Mouse (Mus musculus): ENCODE measurements around the gene Ccser1. TPM values are rescaled to one million over a fixed set of nuclear protein-coding genes. Genes with fewer than 3 reads are reported as not detected.

Ccser1 gene
- total and polyA plus RNA-seq, 3 experiments = 0.45 to 1.7 (median 0.94) TPM

DNA sequence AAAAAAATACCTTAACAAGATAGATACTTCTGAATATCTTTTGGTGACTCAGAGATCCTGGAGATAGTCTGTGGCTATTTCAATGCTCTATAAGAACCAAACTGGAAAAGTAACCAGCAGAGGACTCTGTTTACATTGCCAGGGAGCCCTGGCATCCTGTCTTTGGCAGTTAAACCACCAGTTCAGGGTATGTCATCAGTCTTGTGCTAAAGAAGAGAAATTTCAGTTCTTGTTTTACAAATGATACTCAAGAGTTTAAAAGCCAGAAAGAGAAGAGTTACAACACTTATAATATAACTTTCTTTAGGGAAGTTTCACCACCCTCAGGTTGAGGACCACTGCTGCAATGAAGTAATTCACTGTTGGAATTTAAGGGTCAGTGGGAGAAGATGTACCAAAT, 258.0 kb downstream of the Ccser1 start:
- H3K9ac ChIP-seq (ENCODE audit: low read depth, low read length) = no peak overlapping the region
- no peak overlapping the region for H3K27ac ChIP-seq
- no peak for TF ChIP-seq POLR2A (IDR thresholded peaks at IDR 0.05; ENCODE audit: insufficient read depth, low read depth, low read length)
- TF ChIP-seq CTCF (IDR thresholded peaks at IDR 0.05) = no peak
- no peak for TF ChIP-seq EP300 (IDR thresholded peaks at IDR 0.05; ENCODE audit: insufficient read depth, low read depth, low read length)

DNA sequence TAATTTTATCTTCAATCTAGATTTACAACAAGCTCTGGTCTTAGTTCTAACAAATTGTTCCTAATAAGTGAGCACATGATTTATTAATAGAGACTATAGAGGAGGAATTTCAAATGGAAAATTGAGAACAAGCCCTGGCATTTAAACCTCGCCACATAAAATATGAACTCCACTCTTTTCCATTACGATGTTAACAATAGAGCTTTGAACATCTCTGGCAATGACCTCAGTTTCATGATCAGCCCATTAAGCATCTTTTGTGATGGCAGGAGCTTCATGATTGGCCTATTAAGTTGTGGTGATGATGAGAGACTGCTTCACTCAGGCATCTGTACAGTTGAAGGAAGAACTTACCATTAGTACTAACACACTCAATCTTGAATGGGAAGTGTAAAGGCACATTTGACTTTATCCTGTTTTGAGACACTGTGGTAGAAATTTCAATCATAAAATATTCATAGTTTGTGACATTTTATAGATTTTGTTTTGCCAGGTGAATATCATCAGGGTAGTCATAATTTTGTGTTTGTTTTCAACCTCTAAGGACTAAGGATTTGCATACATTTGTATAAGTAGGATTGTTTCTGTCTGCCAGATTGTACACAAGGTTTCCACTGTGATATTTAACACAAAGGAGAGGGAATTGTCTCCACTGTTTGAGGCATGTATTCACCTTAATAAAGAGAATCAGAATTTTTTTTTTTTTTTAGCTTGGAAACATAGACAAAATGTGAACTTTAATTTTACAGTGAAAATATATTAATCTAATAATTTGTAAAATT, 291.4 kb downstream of the Ccser1 start:
- H3K79me2 ChIP-seq (replicated peaks; ENCODE audit: control insufficient read depth, insufficient read depth, low read length) = no peaks in the 10 kb centered on the region
- 82% methylated on average over 2 of the region's 2 CpGs for WGBS
- no peak overlapping the region for H3K27ac ChIP-seq
- no peaks in the 10 kb centered on the region for H3K36me3 ChIP-seq (ENCODE audit: control insufficient read depth, insufficient read depth, low read length)
- no peaks in the 10 kb centered on the region for H3K4me1 ChIP-seq (ENCODE audit: control insufficient read depth, insufficient read depth, low read length)
- no peak overlapping the region for H3K9ac ChIP-seq (ENCODE audit: low read depth, low read length)
- intact Hi-C loops (cut with DNase I) = no loop called here
- no peak overlapping the region for H3K4me3 ChIP-seq
- TF ChIP-seq POLR2A (IDR thresholded peaks at IDR 0.05; ENCODE audit: insufficient read depth, low read depth, low read length) (no peak), CTCF (IDR thresholded peaks at IDR 0.05) (no peak), EP300 (IDR thresholded peaks at IDR 0.05; ENCODE audit: insufficient read depth, low read depth, low read length) (no peak)
- H3K27me3 ChIP-seq (ENCODE audit: control insufficient read depth, insufficient read depth, low read length) = no peaks in the 10 kb centered on the region
- no peak for DNase-seq

More for the DNA sequence above, 258.0 kb downstream of the Ccser1 start:
- H3K4me3 ChIP-seq = no peak overlapping the region
- no peak for DNase-seq
- H3K79me2 ChIP-seq (replicated peaks; ENCODE audit: control insufficient read depth, insufficient read depth, low read length) = no peaks in the 10 kb centered on the region
- H3K36me3 ChIP-seq (ENCODE audit: control insufficient read depth, insufficient read depth, low read length) = no peaks in the 10 kb centered on the region
- H3K27me3 ChIP-seq (ENCODE audit: control insufficient read depth, insufficient read depth, low read length) = no peaks in the 10 kb centered on the region
- H3K4me1 ChIP-seq (ENCODE audit: control insufficient read depth, insufficient read depth, low read length) = no peaks in the 10 kb centered on the region
- intact Hi-C loops (cut with DNase I) = no loop called here

DNA sequence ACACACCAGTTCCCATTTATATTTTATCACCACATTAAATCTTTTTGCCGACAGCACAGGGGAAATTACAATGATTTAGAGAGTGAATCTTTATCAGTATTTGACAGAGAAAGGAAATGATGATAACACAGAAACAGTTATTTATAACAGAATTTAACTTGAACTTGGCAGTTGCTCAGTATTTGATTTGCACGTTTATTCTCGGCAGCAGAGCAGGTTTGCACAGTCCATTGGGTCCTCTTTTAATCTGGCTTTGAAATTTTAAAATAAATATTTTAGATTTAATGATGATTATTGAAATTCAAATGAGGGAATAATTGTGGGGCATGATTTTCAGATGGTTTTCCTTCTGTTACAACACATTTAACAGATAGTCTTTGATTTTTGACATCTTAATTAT, 305.2 kb downstream of the Ccser1 start:
- Histone ChIP-seq H3K27ac (no peak overlapping the region), H3K36me3 (ENCODE audit: control insufficient read depth, insufficient read depth, low read length) (no peaks in the 10 kb centered on the region), H3K4me3 (no peak overlapping the region), H3K79me2 (replicated peaks; ENCODE audit: control insufficient read depth, insufficient read depth, low read length) (no peaks in the 10 kb centered on the region), H3K4me1 (ENCODE audit: control insufficient read depth, insufficient read depth, low read length) (no peaks in the 10 kb centered on the region), H3K27me3 (ENCODE audit: control insufficient read depth, insufficient read depth, low read length) (no peaks in the 10 kb centered on the region), H3K9ac (ENCODE audit: low read depth, low read length) (no peak overlapping the region)
- 29% methylated on average over 3 of the region's 3 CpGs for WGBS
- intact Hi-C loops (cut with DNase I) = no loop called here
- no peak for DNase-seq
- TF ChIP-seq EP300 (IDR thresholded peaks at IDR 0.05; ENCODE audit: insufficient read depth, low read depth, low read length) = no peak
- no peak for TF ChIP-seq POLR2A (IDR thresholded peaks at IDR 0.05; ENCODE audit: insufficient read depth, low read depth, low read length)
- TF ChIP-seq CTCF (IDR thresholded peaks at IDR 0.05) = no peak

DNA sequence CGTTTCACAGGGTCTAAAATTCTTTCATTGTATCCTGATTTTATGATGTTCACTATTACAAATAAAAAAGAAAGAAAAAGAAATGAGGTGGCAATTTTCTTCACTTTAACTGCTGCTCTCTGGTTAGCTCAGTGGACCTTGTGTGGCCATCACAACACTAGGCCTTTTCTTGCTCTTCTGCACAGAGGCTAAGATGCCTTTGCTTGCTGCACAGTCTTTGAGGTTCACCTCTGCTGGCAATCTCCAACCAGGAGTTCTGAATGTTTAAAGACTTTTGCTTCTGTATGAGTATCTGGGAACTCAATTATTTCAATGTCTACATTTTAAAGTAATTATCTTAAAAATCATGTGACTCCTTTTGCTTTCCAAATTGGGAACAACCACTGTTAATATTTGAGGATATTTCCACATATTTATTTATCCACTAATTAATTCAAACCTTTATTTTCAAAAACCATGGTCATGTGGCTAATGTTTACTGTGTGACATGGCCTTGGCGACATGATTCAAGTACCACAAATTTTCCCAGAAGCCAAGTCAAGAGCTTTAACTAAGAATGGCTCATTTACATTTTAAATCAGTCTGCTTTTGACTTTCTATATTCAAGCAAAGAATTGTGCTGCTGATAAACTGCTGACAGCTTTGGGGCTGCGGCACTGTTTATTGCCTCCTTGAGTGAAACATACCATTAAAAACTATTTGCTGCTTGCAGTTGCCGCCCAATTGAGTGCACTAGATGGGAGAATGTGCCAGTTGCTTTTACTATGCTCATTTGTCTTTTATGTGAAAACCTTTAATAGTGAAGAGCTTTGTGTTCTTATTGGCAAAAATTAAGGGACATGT, 312.1 kb downstream of the Ccser1 start:
- Histone ChIP-seq H3K27ac (no peak overlapping the region), H3K4me1 (ENCODE audit: control insufficient read depth, insufficient read depth, low read length) (no peaks in the 10 kb centered on the region), H3K4me3 (no peak overlapping the region), H3K9ac (ENCODE audit: low read depth, low read length) (no peak overlapping the region), H3K36me3 (ENCODE audit: control insufficient read depth, insufficient read depth, low read length) (no peaks in the 10 kb centered on the region), H3K27me3 (ENCODE audit: control insufficient read depth, insufficient read depth, low read length) (no peaks in the 10 kb centered on the region), H3K79me2 (replicated peaks; ENCODE audit: control insufficient read depth, insufficient read depth, low read length) (no peaks in the 10 kb centered on the region)
- intact Hi-C loops (cut with DNase I) = no loop called here
- TF ChIP-seq CTCF (IDR thresholded peaks at IDR 0.05) = no peak
- no peak for TF ChIP-seq POLR2A (IDR thresholded peaks at IDR 0.05; ENCODE audit: insufficient read depth, low read depth, low read length)
- TF ChIP-seq EP300 (IDR thresholded peaks at IDR 0.05; ENCODE audit: insufficient read depth, low read depth, low read length) = no peak
- 80% methylated on average over 4 of the region's 4 CpGs for WGBS
- no peak for DNase-seq

DNA sequence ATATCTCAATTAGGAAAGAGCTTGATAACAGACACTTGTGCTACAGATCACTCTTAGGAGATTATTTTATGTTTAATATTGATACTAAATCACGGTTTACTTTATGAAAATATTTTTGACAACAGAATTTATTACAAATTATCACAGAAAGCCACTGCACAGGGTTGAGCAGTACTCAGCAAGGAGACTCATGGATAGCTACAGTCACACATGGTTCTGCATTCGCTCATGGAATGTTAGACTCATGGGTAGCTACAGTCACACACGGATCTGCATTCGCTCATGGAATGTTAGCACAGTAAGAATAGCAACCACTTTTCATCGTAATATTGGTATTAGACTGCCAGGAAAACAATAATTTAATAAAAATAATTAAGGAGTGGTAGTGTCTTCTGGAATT, 313.3 kb downstream of the Ccser1 start:
- Histone ChIP-seq H3K27me3 (ENCODE audit: control insufficient read depth, insufficient read depth, low read length) (no peaks in the 10 kb centered on the region), H3K36me3 (ENCODE audit: control insufficient read depth, insufficient read depth, low read length) (no peaks in the 10 kb centered on the region), H3K9ac (ENCODE audit: low read depth, low read length) (no peak overlapping the region), H3K4me3 (no peak overlapping the region), H3K4me1 (ENCODE audit: control insufficient read depth, insufficient read depth, low read length) (no peaks in the 10 kb centered on the region), H3K27ac (no peak overlapping the region), H3K79me2 (replicated peaks; ENCODE audit: control insufficient read depth, insufficient read depth, low read length) (no peaks in the 10 kb centered on the region)
- intact Hi-C loops (cut with DNase I) = no loop called here
- 85% methylated on average over 5 of the region's 5 CpGs for WGBS
- DNase-seq = no peak
- TF ChIP-seq CTCF (IDR thresholded peaks at IDR 0.05) (no peak), POLR2A (IDR thresholded peaks at IDR 0.05; ENCODE audit: insufficient read depth, low read depth, low read length) (no peak), EP300 (IDR thresholded peaks at IDR 0.05; ENCODE audit: insufficient read depth, low read depth, low read length) (no peak)

DNA sequence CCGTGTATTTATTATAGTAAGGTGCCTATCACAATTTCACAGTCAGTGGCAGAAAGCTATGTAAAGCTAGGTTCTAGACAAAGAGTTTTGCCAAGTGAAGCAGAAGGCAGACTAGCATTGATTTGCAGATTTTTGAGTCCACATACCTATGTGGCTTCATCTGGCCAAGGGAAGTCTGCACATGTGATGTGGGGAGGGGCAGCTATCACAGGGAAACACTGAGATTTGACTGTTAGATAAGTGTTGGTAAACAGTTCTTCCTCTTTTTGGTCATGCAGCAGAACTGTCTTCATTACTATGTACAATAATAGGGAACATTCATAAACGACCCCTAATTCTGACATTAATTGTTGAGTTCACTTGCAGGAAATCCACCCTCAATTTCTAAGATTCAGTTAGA, 335.2 kb downstream of the Ccser1 start:
- TF ChIP-seq CTCF (IDR thresholded peaks at IDR 0.05) = no peak
- TF ChIP-seq EP300 (IDR thresholded peaks at IDR 0.05; ENCODE audit: insufficient read depth, low read depth, low read length) = no peak
- TF ChIP-seq POLR2A (IDR thresholded peaks at IDR 0.05; ENCODE audit: insufficient read depth, low read depth, low read length) = no peak
- Histone ChIP-seq H3K4me3 (no peak overlapping the region), H3K4me1 (ENCODE audit: control insufficient read depth, insufficient read depth, low read length) (no peaks in the 10 kb centered on the region), H3K27ac (no peak overlapping the region), H3K27me3 (ENCODE audit: control insufficient read depth, insufficient read depth, low read length) (no peaks in the 10 kb centered on the region), H3K9ac (ENCODE audit: low read depth, low read length) (no peak overlapping the region), H3K79me2 (replicated peaks; ENCODE audit: control insufficient read depth, insufficient read depth, low read length) (no peaks in the 10 kb centered on the region), H3K36me3 (ENCODE audit: control insufficient read depth, insufficient read depth, low read length) (no peaks in the 10 kb centered on the region)
- no peak for DNase-seq
- WGBS = 63% methylated on average over 2 of the region's 2 CpGs
- intact Hi-C loops (cut with DNase I) = no loop called here

Measured in heart, adult 2 months (tissue).